Mouse (Mus musculus): ENCODE measurements at regions not wholly inside any gene's neighbourhood (a gene's known extent, or its start where the extent isn't known, plus 50 kb on each side); places are given as distances from the start of the nearest gene placed in this dataset.

GRCm38 (mm10) chr5:118331608-118332394 is 86.8 kb downstream of the 2410131K14Rik start:
- no peaks in the 10 kb centered on the region for H3K4me1 ChIP-seq (ENCODE audit: control insufficient read depth, insufficient read depth, low read length)
- H3K4me3 ChIP-seq (ENCODE audit: insufficient read depth, low read length), result peak overlapping the region; percentile 23
- H3K27ac ChIP-seq (ENCODE audit: insufficient read depth, low read length), result peak overlapping the region; percentile 80
- TF ChIP-seq CTCF (IDR thresholded peaks at IDR 0.05; ENCODE audit: borderline replicate concordance, insufficient read depth, low read length) (peak; percentile 75), POLR2A (IDR thresholded peaks at IDR 0.05; ENCODE audit: low read depth, low read length) (peak; percentile 44; the same call in 1 of the 2 replicates)

GRCm38 (mm10) chr5:118334054-118334453 is 89.0 kb downstream of the 2410131K14Rik start:
- no peak for TF ChIP-seq CTCF (IDR thresholded peaks at IDR 0.05; ENCODE audit: borderline replicate concordance, insufficient read depth, low read length)
- no peak for TF ChIP-seq POLR2A (IDR thresholded peaks at IDR 0.05; ENCODE audit: low read depth, low read length)
- Histone ChIP-seq H3K4me3 (ENCODE audit: insufficient read depth, low read length) (no peak overlapping the region), H3K27ac (ENCODE audit: insufficient read depth, low read length) (no peak overlapping the region), H3K4me1 (ENCODE audit: control insufficient read depth, insufficient read depth, low read length) (no peaks in the 10 kb centered on the region)

GRCm38 (mm10) chr5:118338186-118338585 is 93.2 kb downstream of the 2410131K14Rik start:
- TF ChIP-seq POLR2A (IDR thresholded peaks at IDR 0.05; ENCODE audit: low read depth, low read length), result no peak
- TF ChIP-seq CTCF (IDR thresholded peaks at IDR 0.05; ENCODE audit: borderline replicate concordance, insufficient read depth, low read length), result no peak
- Histone ChIP-seq H3K4me1 (ENCODE audit: control insufficient read depth, insufficient read depth, low read length) (peaks cover 4% of the 10 kb centered on the region), H3K27ac (ENCODE audit: insufficient read depth, low read length) (no peak overlapping the region), H3K4me3 (ENCODE audit: insufficient read depth, low read length) (no peak overlapping the region)

- Histone ChIP-seq H3K4me1 (ENCODE audit: control insufficient read depth, insufficient read depth, low read length) (peaks cover 4% of the 10 kb centered on the region), H3K27ac (ENCODE audit: insufficient read depth, low read length) (peak overlapping the region; percentile 79), H3K4me3 (ENCODE audit: insufficient read depth, low read length) (no peak overlapping the region)
- TF ChIP-seq CTCF (IDR thresholded peaks at IDR 0.05; ENCODE audit: borderline replicate concordance, insufficient read depth, low read length) (no peak), POLR2A (IDR thresholded peaks at IDR 0.05; ENCODE audit: low read depth, low read length) (no peak)
Observed at GRCm38 (mm10) chr5:118339676-118340661, 94.9 kb downstream of the 2410131K14Rik start.

- no peak overlapping the region for H3K27ac ChIP-seq (ENCODE audit: insufficient read depth, low read length)
- H3K4me3 ChIP-seq (ENCODE audit: insufficient read depth, low read length), result no peak overlapping the region
- H3K4me1 ChIP-seq (ENCODE audit: control insufficient read depth, insufficient read depth, low read length), result peaks cover 4% of the 10 kb centered on the region
- TF ChIP-seq CTCF (IDR thresholded peaks at IDR 0.05; ENCODE audit: borderline replicate concordance, insufficient read depth, low read length) (no peak), POLR2A (IDR thresholded peaks at IDR 0.05; ENCODE audit: low read depth, low read length) (no peak)
Observed at GRCm38 (mm10) chr5:118343444-118344320, 98.7 kb downstream of the 2410131K14Rik start.

- Histone ChIP-seq H3K4me3 (ENCODE audit: insufficient read depth, low read length) (no peak overlapping the region), H3K27ac (ENCODE audit: insufficient read depth, low read length) (no peak overlapping the region), H3K4me1 (ENCODE audit: control insufficient read depth, insufficient read depth, low read length) (no peaks in the 10 kb centered on the region)
- TF ChIP-seq CTCF (IDR thresholded peaks at IDR 0.05; ENCODE audit: borderline replicate concordance, insufficient read depth, low read length) (no peak), POLR2A (IDR thresholded peaks at IDR 0.05; ENCODE audit: low read depth, low read length) (no peak)
Observed at GRCm38 (mm10) chr5:118345226-118345625, 100.2 kb downstream of the 2410131K14Rik start.

GRCm38 (mm10) chr5:118349057-118349456 is 104.0 kb downstream of the 2410131K14Rik start:
- Histone ChIP-seq H3K4me1 (ENCODE audit: control insufficient read depth, insufficient read depth, low read length) (no peaks in the 10 kb centered on the region), H3K4me3 (ENCODE audit: insufficient read depth, low read length) (no peak overlapping the region), H3K27ac (ENCODE audit: insufficient read depth, low read length) (no peak overlapping the region)
- TF ChIP-seq POLR2A (IDR thresholded peaks at IDR 0.05; ENCODE audit: low read depth, low read length), result no peak
- no peak for TF ChIP-seq CTCF (IDR thresholded peaks at IDR 0.05; ENCODE audit: borderline replicate concordance, insufficient read depth, low read length)

GRCm38 (mm10) chr5:118351301-118351700 is 106.3 kb downstream of the 2410131K14Rik start:
- no peak overlapping the region for H3K27ac ChIP-seq (ENCODE audit: insufficient read depth, low read length)
- TF ChIP-seq POLR2A (IDR thresholded peaks at IDR 0.05; ENCODE audit: low read depth, low read length) (no peak), CTCF (IDR thresholded peaks at IDR 0.05; ENCODE audit: borderline replicate concordance, insufficient read depth, low read length) (no peak)
- H3K4me3 ChIP-seq (ENCODE audit: insufficient read depth, low read length), result no peak overlapping the region
- no peaks in the 10 kb centered on the region for H3K4me1 ChIP-seq (ENCODE audit: control insufficient read depth, insufficient read depth, low read length)

- TF ChIP-seq POLR2A (IDR thresholded peaks at IDR 0.05; ENCODE audit: low read depth, low read length) (no peak), CTCF (IDR thresholded peaks at IDR 0.05; ENCODE audit: borderline replicate concordance, insufficient read depth, low read length) (no peak)
- H3K4me1 ChIP-seq (ENCODE audit: control insufficient read depth, insufficient read depth, low read length), result no peaks in the 10 kb centered on the region
- H3K4me3 ChIP-seq (ENCODE audit: insufficient read depth, low read length), result no peak overlapping the region
- H3K27ac ChIP-seq (ENCODE audit: insufficient read depth, low read length), result no peak overlapping the region
Observed at GRCm38 (mm10) chr5:118352142-118352541, 107.1 kb downstream of the 2410131K14Rik start.
